Mouse (Mus musculus) left cerebral cortex, postnatal 14 days (tissue): ENCODE results near the gene Ctsll3. TPM values are rescaled to one million over a fixed set of nuclear protein-coding genes. Genes with fewer than 3 reads are reported as not detected.
A peak's percentile ranks its signal among the peaks of the same experiment; 100 is the strongest.

Experiments
- DNase-seq, 2 experiments: peaks; one replicate each; pipeline ENCODE4 v3.0.0; 2021 to 2022; ENCODE audit warnings: low spot score in 2 of 2, mixed read lengths in 1 of 2
- intact Hi-C: fragments of 180-260 bp; cut with DNase I; formaldehyde crosslinking; loops from one replicate; pipeline ENCODE4 v1.15.1; 2025
- long read RNA-seq, 2 experiments: library from polyadenylated mRNA; stranded (forward); transcript quantifications; one replicate each; pipeline ENCODE4 v2.0.0; 2021
- total RNA-seq, 2 experiments: library from RNA; stranded (reverse); gene quantifications; 2 replicates each; pipeline ENCODE4 v1.2.3; 2021

Ctsll3 gene
- total RNA-seq, result not detected
- long read RNA-seq, experiment 1, result 0 reads
- long read RNA-seq, experiment 2, result 0 reads

DNA sequence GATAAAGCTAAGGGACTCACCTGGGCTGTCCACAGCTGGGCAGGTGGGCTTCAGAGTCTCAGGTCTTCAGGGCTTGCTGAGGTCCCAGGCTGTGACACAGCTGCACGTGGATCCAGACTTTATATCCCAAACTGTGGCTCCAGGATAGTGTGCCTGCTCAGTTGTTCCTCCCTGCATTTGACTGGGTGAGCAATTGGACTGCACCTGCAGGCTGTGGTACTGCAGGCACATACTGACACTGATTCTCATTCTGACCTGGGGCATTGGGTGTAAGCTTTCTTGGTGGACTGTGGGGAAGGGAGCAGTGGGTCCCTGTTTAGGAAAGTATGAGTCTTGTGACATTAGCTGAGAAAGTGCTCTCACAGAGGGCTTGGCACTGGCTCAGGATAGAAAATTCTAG is at the start of gene Ctsll3:
Ctsll3 (minus strand) TSS at position 101 of the 400 bp plus-strand sequence.
- DNase-seq, result no peak
- intact Hi-C loops, result no loop called here

DNA sequence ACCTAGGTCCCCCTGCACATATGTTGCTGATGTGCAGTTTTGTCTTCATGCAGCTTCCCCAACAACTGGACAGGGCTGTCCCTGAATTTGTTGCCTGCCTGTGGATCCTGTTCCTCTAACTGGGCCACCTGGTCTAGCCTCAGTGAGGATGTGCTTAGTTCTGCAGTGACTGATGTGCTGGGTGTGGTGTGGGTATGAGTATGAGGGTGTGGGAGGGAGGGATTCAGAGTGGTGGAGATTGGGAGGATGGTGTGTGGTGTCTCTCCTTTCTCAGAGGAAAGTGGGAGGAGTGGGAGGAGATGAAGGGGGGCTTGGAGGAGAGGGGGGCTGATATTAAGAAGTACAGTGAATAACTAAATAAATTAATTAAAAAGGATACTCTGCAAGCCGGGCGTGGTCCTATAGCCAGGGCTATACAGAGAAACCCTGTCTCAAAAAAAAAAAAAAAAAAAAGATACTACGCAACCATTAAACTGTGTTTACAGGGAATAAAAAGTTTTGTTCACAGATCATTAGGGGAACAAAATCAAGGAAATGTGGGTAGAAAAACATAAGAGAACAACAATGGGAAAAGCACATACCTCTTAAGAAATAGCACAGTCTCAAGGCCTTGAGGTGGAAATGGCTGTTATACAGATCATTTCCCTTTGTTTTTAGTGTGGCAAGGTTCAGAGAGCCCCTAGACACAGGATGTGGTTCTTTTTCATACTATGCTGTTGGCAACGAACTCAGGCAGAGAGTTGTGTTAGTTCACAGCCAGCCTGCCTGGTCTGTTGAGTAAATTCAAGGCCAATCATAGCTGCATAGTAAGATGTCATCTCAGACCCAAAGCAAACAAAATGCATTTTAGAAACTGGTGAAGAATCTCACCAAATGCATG is 45.8 kb upstream of the Ctsll3 start:
- intact Hi-C loops, result no loop called here
- no peak for DNase-seq

DNA sequence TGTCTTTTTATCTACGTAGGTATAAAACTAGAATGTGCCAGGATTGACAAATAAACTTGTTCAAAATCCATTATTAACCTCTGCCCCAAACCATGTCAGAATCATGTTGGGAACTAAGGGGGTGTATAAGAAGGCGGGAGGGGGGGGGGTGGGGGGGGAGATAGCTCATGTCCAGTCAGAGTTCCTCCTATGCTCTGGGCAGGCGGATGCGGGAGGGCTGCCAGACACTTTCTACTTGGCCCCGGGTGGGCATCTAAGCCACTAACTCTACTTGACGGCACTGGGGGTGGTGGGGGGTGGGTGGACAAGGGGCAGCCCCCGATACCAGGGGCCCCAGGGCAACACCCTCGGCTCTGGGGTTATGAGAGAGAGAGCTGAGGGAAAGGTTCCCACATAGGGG is 40.5 kb upstream of the Ctsll3 start:
- intact Hi-C loops, result no loop called here
- DNase-seq, result no peak

DNA sequence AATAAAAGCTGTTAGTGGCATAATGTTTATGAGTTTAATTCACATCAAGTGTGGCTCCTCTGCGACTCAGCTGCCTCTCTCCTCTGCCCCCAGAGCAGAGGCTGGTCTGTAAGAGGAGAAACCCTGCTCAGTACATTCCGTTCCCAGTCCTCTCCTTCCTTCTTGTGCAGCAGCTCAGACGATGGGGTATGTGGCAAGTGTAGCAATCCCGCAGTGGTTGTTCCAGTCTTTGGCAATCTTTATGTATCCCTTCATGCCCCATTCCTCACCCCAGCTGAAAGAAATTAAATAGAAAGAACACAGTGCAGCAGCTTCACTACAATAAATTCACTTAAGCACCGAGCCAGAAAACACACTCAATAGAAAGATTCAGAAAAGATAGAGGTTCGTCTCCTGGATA is 40.1 kb upstream of the Ctsll3 start:
- intact Hi-C loops, result no loop called here
- no peak for DNase-seq

DNA sequence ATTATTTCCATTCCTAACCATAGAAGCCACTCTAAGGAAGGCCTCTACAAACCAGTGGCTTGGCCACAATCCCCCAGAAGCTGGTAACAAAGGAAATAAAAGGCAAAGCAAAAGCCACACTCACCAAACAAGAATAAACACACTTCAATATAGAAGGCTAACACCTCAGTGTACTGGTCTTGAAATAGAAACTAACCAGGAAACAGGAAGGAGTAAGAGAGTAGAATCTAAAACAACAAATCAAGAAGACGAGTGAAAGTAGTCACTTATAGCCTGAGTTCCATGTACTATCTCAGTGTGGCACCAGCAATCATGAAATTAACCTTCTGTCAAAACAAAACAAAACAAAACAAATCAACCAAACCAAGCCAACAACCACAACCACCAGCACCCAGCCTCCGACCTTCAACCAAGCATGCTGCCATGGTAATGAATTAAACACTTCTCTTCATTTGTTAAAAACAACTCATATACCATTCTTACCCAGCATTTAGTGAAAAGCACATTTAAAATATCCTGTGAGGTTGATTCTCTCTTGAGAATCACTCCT is 36.8 kb upstream of the Ctsll3 start:
- intact Hi-C loops, result no loop called here
- no peak for DNase-seq

DNA sequence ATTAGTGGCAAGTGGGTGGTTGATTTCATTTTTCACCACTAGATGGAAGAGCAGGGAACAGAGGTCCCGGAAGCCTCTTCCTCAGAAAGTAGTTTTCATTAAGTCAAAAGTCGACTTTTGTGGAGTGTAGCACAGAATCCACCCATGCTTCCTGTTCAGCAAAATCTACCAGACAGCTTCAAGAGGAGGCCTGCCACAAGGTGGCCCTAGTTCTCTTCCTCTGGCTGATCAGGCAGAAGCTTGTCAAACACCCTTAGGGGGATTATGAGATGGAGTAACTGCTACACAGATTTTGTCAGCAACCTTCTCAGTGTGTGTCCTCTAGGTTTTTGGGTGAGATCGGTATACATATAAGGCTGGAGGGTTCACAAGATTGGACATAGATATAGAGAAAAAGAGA is 23.4 kb upstream of the Ctsll3 start:
- DNase-seq, result no peak
- intact Hi-C loops, result no loop called here

DNA sequence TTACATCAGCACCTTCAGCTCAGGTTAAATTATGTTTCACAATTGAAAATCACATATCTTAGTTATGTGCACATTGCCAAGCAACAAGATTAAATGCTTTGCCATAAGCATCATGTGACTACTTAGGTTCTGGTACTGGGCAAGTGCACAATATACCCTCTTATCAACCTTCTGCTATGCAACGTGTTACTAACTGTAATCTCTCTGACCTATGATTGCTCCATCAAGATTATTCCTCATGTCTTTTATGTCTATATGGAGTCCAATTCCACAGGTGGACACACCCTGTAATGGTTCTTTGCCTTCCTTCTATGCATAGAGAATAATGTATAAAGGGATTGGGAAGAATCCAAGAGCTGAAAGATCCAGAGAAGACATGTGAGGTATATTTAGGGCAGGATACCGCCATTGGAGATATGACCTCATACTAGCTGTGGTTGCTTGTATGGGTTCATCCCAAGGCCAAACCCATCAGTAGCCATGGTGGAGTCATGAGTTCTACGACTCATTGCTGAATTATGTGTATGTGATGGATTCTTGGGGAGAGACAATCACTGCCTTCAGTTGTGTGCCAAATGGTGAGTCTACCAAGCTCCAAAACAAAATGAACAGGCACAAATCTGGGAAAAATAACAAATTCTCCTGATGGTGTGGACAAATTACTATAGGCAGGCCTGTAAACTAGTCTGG is 18.0 kb upstream of the Ctsll3 start:
- DNase-seq, result no peak
- intact Hi-C loops, result no loop called here

DNA sequence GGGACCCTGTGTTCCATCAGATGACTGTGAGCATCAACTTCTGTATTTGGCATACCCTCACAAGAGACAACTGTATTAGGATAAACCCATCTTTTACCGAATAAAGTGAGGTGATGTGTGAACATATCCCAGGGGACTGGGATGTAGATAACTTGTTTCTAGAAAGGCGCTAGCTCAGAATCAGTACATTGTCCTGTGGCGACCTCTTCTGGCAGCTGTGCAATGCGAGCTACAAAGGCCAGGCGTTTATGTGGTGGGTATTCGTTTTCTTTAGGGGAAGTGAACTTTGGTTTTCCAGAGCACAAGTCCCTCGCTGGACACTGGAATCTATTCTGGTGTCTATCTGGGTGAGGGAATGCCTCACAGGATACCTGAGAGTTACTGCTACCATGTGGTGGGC is 16.8 kb upstream of the Ctsll3 start:
- DNase-seq, result peak in 1 of 2 experiments; percentile 51
- intact Hi-C loops, result loop anchor here (2.0 kb wide), 1 partner anchor 61 kb away; no protein-coding TSS in a partner anchor

DNA sequence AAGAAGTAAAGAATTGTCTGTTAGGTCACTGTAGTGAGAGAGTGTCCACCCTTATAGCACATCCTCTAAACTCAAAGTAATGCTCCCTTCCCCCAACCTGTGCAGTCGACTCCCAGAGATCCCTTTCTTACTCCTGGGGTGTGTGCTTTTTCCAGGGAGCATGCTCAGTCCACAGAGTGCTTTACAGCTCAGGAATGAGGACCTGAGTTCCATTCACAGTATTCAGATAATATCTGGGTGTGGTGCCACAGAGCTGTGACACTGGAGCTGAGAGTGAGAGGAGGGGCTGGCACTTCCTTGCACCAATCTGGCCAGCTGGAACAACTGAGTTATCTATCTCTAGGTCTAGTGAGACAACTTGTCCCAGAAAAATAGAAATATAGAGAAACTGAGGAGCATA is 11.1 kb upstream of the Ctsll3 start:
- intact Hi-C loops, result no loop called here
- DNase-seq, result no peak

DNA sequence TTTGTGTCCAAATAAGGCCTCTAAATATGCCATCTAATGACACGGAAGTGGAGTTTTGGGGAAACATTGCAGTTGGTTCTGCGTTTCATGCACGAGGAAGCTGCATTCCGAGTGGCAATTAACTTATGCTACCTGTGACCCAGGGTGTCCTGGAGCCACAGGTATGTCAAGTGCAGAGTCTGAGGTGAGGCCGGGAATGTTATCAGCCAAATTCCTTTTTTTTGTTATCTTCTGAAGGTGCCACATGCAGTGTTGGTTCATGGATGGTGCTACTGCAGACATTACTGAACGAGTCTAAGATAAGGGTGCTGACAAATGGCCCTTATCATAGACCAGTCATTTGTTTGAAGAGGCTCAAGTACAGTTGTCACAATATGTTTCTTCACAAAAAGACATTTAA is 10.1 kb upstream of the Ctsll3 start:
- intact Hi-C loops, result no loop called here
- DNase-seq, result no peak

DNA sequence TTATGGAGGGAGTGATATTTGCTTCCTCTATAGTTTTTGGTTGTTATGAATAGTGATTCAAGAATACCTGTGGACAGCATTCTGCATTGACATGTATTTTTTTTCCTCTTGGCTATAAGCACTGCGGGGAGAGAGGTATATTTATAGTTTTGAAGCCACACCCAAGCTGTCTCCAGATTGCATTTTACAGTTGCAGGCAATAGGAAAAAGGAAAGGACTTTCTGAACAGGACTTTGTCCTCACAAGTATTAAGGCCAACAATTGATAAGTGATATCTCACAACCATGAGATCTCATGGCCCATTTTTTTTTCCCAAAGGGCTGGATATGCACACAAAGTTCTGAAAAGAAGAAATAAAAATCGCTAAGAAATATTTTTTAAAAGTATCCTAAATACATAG is 7.0 kb upstream of the Ctsll3 start:
- no peak for DNase-seq
- intact Hi-C loops, result no loop called here

DNA sequence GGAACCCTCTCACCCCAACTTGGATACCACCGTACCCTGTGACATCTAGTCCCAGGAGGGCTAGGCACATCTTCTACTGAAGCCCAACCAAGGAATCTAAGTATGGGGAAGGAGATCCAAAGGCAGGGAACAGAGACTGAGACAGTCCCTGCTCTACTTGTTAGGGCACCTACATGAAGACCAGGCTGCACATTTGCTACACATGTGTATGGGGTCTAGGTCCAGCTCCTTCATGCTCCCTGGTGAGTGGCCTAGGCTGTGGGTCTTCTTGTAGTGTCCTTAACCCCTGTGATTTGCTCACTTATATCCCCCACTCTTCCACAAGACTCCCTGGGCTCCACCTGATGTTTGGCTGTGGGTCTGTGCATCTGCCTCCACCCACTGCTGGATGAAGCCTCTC is 13.2 kb downstream of the Ctsll3 start:
- intact Hi-C loops, result no loop called here
- no peak for DNase-seq

DNA sequence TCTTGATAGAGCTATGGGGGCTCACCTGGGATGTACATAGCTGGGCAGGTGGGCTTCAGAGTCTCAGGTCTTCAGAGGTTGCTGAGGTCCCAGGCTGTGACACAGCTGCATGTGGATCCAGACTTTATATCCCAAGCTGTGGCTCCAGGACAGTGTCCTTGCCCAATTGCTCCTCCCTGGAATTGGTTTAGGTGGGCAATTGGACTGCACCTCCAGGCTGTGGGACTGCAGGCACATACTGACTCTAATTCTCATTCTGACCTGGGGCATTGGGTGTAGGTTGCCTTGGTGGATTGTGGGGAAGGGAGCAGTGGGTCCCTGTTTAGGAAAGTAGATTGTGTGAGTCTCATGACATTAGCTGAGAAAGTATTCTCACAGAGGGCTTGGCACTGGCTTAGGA is 16.4 kb downstream of the Ctsll3 start, which contains the start of gene BC051665:
BC051665 (minus strand) TSS at position 101 of the 400 bp plus-strand sequence.
- intact Hi-C loops, result no loop called here
- DNase-seq, result no peak

DNA sequence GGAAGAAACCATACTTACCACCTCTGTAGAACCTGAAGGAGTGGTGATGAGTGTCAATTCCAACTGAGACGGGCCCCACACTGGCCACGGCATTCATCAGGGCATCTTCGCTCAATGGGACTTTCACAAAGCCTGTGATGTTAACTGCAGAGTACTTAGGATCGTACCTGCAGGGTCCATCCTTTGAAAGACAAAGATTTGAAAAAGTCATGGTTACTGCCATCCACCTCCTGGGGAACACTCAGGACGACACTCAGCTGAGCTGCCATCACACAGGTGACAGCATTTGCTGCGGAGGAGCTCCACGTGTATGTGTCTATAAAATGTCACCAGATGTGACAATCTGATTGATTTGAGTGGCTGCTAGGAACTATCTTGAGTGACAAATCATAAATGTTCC is 19.3 kb downstream of the Ctsll3 start:
- no peak for DNase-seq
- intact Hi-C loops, result no loop called here

DNA sequence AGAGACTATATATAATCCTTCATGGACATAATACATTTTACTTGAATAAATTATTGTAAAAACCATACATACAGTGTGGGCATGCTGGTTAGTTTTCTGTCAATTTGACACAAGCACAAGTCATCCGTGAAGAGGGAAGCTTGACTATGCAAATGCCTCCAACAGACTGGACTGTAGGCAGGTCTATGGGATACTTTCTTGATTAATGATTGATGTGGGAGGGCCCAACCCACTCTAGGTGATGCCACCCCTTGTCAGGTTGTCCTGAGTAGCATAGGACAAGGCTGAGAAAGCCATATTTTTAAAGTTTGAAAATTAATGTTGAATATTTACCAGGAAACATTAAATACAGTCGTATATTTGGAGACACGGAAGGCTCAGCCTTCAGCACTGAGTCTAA is 22.1 kb downstream of the Ctsll3 start:
- no peak for DNase-seq
- intact Hi-C loops, result no loop called here

DNA sequence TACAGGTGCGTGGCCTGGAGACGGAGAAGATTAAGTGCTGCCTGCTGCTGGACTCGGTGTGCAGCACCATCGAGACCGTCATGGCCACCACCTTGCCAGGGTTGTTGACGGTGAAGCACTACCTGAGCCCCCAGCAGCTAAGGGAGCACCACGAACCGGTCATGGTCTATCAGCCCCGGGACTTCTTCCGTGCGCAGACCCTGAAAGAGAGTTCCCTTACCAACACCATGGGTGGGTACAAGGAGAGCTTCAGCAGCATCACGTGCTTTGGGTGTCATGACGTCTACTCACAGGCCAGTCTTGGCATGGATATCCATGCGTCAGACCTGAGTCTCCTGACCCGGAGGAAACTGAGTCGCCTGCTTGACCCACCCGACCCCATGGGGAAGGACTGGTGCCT is 41.5 kb downstream of the Ctsll3 start:
- intact Hi-C loops, result no loop called here
- no peak for DNase-seq

DNA sequence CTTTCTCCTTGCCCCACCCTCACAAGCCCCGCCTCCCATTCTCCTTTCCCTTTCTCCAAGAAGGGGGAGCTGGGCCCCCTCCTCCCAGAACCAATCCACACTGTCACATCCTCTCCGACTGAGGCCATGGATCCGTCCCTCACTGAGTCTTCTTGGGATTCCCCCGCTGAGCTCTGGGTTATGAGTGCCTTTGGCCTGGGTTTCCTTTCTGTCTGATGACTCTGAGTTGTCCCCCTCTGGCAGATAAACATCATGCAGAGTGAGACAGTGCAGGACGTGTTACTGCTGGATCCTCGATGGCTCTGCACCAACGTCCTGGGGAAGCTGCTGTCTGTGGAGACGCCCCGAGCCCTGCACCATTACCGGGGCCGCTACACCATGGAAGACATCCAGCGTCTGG is 42.3 kb downstream of the Ctsll3 start:
- intact Hi-C loops, result no loop called here
- DNase-seq, result no peak

DNA sequence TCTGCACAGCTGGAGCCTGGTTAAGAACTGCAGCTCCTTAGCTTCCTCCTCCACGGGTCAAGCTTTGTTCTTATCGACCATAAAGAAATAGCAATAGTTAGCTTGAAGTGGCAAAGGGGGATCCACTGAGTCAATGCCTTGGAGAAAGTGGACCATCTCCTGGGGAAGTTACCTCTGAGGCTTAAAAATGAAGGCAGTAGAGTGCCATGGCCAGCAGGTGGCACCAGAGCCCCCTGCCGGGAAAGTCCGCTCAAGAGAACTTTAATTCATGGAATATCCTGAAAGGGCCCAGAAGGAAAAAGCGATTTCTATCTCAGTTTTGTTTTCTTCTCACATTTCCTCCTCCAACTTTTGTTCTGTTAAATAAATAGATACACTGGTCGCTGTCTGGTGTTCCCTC is 43.5 kb downstream of the Ctsll3 start:
- intact Hi-C loops, result loop anchor here (2.0 to 5.0 kb wide), 2 partner anchors 60 to 483 kb away; no protein-coding TSS in a partner anchor
- DNase-seq, result peak; percentile 67 to 73

DNA sequence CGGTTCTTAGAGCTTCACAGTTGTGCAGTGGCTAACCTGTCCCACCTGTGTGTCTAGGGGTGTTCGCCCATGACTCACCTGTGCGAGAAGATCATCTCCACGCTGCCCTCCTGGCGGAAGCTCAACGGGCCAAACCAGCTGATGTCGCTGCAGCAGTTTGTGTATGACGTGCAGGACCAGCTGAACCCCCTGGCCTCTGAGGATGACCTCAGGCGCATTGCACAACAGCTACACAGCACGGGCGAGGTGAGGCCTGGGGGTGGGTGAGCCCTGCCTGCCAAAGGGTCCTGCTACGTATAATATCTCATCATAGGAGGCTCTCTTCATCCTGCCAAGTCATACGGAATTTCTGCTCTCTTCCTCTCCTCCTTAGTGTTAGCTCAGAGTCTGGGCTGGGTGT is 45.4 kb downstream of the Ctsll3 start:
- intact Hi-C loops, result loop anchor here (5.0 kb wide), 1 partner anchor 485 kb away; no protein-coding TSS in a partner anchor
- no peak for DNase-seq

DNA sequence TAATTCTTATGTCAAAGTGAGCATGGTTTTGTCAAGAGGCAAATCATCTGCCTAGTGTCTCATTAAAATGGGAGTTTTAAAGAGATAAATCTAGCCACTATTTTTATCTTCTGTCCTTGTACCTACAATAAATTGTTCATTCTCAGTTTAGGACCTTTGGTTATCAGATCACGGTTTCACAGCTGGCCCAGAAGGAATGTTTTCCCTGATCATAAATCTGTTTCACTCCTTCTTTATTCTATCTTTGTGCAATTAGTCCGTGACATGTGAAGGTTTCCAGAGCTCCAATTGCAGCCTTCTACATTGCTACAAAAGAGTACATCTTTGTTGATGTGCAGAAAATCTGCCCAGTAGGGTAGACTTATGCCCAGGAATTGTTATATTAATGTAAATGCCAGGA is 47.4 kb downstream of the Ctsll3 start:
- no peak for DNase-seq
- intact Hi-C loops, result loop anchor here (5.0 kb wide), 1 partner anchor 487 kb away; no protein-coding TSS in a partner anchor
